Mouse (Mus musculus): ENCODE data around the gene Syn3.

DNA sequence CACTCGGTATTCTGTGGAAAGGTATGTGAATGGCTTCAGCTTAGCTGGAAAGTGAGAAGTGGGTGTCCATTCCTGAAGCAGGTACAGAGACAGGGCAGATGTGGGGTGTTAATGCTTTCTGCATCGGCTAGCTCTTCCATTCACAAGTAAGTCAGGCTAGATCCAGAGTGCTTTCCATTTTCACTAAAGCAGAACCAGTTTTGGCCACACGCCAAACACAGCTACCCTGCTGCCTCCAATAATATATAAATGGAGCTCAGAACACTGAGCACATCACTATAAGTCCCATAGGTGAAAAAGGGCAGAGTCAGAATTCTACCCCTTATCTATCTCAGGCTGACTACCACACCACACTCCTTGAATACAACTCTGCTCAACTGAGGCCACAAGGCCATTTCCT is 69.0 kb downstream of the Syn3 start:
- TF ChIP-seq CTCF (IDR thresholded peaks at IDR 0.05; ENCODE audit: low read depth) (no peak), EP300 (IDR thresholded peaks at IDR 0.05; ENCODE audit: low read depth) (no peak)
